Mouse (Mus musculus) heart, postnatal 4 days (tissue): ENCODE measurements around the gene Mtmr3. TPM values are rescaled to one million over a fixed set of nuclear protein-coding genes. Genes with fewer than 3 reads are reported as not detected.

Source experiments
- DNase-seq: peaks from one replicate; pipeline ENCODE4 v3.0.0; 2021
- total RNA-seq, 2 experiments: library from RNA; stranded (reverse); gene quantifications; 2 replicates each; pipeline ENCODE4 v1.2.3; 2021

The Mtmr3 gene
- total RNA-seq, 2 experiments from 2014 or later, result 54.1 to 54.3 TPM

- no peak for DNase-seq
Measured at GRCm38 (mm10) chr11:4464616-4465015, 130.0 kb downstream of the Mtmr3 start.

DNA sequence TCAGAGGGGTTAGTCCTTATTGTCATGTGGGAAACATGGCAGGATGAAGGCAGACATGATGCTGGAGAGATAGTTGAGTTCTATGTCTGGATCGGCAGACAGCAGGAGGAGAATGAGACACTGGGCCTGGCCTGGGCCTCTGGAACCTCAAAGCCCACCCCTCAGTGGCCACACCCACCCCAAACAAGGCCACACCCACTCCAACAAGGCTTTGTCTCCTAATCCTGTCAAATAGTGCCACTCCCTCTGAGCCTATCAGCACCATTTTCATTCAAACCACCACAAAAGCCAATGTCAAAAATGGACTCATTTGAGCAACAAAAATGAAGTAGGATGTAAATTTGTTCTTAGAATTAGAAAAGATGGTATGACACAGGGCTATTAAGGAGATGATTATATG lies 130.5 kb downstream of the Mtmr3 start:
- DNase-seq, result no peak

GRCm38 (mm10) chr11:4462868-4463267 lies 131.8 kb downstream of the Mtmr3 start:
- DNase-seq, result no peak

GRCm38 (mm10) chr11:4461154-4461553 lies 133.5 kb downstream of the Mtmr3 start:
- peak; percentile 44 for DNase-seq

GRCm38 (mm10) chr11:4460615-4461014 lies 134.0 kb downstream of the Mtmr3 start:
- DNase-seq, result no peak

DNA sequence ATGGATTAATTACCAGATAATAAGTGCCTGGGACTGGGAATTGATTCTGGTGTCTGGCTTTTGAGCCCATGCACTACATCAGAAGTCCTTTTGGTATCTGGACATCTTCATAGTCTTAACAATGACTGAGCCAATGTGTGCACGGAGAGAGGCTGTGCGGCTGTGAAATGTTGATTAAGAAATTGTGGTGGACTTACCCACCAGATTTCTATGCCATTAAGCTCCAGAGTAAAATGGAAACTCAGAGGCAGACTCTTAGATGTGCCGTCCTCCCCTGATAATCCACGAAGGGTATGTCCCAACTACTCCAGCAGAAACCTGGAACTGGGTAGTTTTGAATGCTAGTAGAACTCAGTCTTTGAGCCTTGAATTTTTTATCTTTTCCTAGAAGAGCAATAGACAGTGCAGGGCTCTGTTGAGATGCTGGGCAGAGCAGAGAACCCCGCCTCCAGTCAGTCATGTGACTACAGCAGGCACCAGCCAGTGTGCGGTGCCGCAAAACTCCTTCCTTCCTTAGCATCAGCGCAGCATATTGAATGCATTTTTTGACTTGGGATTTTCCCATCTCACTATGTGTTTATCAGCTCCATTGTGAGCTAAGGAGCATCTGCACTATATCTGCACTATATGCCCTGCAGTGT lies 139.6 kb downstream of the Mtmr3 start:
- DNase-seq, result no peak

DNA sequence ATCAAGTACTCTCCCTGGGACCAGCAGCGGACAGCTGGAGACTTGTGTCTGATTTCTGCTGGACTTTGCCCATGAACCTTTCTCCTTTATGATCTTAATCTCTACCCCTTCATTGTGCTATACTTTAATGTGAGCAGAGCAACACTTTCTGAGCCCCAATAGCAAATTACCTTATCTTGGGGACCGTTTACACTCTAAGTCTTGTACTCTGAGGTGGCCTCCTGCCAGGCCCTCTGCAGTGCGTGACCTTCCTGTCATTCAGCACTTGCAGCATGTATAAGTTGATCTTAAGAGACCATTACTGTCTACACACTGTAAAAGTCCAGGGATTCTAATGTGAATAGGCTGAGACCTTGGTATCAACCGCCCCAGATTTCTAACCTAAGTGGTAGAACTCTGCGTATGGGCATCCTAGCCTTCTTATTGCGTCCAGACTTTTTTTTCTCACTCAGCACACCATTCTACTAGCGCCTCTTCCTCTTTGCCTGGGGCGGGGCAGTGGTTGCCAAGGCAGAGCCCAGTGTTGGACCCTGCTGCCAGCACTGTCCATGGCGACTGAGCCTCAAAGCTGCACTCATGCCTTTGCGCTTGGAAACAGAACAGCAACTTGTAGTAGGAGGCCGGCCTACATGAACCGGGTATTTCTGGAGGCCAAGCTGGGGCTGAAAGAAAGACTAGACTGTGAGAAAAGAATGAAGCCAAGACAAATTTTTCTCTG lies 142.0 kb downstream of the Mtmr3 start:
- DNase-seq, result no peak

- DNase-seq, result peak; percentile 70
Measured at GRCm38 (mm10) chr11:4451116-4451515, 143.5 kb downstream of the Mtmr3 start.

GRCm38 (mm10) chr11:4446195-4446868 lies 148.3 kb downstream of the Mtmr3 start:
- no peak for DNase-seq

DNA sequence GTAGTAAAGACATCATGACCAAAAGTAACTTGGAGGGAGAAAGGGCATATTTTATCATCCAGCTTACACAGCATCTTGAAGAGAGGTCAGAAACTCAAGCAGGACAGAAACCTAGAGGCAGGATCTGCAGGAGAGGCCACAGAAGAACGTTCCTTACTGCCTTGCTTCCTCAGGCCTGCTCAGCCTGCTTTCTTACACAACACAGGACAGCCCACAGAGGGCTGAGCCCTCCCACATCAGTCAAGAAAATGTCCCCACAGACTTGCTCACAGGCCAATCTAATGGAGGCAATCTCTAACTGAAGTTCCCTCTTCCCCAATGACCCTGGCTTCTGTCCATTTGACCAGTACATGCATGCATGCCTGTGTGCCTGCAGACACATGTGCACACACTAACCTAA lies 152.4 kb downstream of the Mtmr3 start:
- no peak for DNase-seq

DNA sequence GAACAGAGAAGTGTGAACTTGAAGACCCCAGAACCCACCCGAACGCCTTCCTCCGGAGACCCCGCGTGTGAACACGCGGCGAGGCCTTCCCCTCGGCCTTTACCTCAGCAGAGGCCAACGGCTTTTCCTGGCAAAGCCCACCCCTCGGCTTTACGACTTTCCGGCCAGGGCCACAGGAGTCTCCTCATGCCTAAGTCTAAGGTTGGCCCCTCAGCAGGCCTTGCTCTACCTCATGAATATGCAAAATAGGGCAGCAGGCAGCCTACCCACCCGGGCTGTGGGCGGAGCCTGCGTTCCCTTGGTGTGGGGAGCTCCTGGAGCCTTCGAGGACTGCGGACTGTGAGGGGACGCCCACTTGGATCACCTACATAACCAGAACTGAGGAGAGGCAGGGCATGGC lies 153.7 kb downstream of the Mtmr3 start, which contains the start of gene Hormad2:
Hormad2 (minus strand) TSS at position 128 of the 400 bp plus-strand sequence.
- peak; percentile 12 for DNase-seq

- DNase-seq, result no peak
Measured at GRCm38 (mm10) chr11:4438211-4438610, 156.5 kb downstream of the Mtmr3 start.

DNA sequence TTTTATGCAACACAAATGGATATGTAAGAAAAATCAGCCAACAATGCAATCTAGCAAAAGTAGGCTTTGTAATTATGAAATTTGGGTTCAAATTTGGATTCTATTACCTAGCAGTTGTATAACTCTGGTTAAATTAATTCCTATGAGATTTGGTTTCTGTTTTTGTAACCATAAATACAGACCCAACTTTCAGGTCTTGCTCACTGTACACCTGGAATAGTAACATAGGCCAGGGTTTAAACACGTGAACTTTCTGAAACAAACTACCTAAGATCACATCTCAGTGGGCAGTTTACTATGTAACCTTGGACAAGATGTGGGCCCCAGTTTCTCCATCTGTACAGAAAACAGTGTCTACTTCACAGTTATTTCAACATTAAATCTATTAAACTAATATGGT lies 157.3 kb downstream of the Mtmr3 start:
- DNase-seq, result no peak

- DNase-seq, result no peak
Measured at GRCm38 (mm10) chr11:4436631-4437030, 158.0 kb downstream of the Mtmr3 start.

GRCm38 (mm10) chr11:4434461-4434860 lies 160.2 kb downstream of the Mtmr3 start:
- DNase-seq, result no peak

Other genes with a start within 250 kb of the Mtmr3 start
- gene Hormad2, start 153.8 kb downstream of the Mtmr3 start, total RNA-seq, result under 1 TPM; 0.29 to 0.52 TPM
- not detected for gene Gm11032, start 25.2 kb upstream of the Mtmr3 start, total RNA-seq
- 10 to 100 TPM; 17.0 to 18.3 TPM for gene Ascc2, start 42.9 kb upstream of the Mtmr3 start, total RNA-seq
- gene Uqcr10, start 109.5 kb upstream of the Mtmr3 start, total RNA-seq, result 1,000 to 10,000 TPM; 1,138 to 1,323 TPM
- 10 to 100 TPM; 22.1 to 23.4 TPM for gene Zmat5, start 109.8 kb upstream of the Mtmr3 start, total RNA-seq
- gene Cabp7, start 151.9 kb upstream of the Mtmr3 start, total RNA-seq, result not detected